Mouse (Mus musculus): ENCODE measurements around the gene Fgfbp1.

The Fgfbp1 gene

DNA sequence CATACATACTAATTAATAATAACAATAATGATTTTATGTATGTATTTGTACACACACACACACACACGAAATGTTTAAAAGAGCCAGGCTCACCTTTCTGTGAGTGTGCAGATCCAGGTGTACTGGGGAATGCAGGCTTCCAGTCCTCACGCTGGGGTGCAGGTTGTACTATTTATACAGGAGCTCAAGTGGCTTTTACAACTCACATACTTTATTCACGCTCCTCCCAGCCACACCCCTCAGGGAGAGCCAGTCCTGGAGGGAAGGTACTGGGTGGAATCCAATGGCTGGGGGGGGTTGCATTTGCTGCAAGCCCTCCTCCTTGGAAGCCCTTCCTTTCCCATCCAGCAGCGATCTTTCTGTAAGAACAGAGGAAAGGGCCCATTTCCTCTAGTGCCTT, at the start of gene Fgfbp1:
Gene Fgfbp1, minus strand, starts transcription at position 160 of the 400 bp plus-strand sequence.
- no peak for DNase-seq (ENCODE audit: low spot score)

DNA sequence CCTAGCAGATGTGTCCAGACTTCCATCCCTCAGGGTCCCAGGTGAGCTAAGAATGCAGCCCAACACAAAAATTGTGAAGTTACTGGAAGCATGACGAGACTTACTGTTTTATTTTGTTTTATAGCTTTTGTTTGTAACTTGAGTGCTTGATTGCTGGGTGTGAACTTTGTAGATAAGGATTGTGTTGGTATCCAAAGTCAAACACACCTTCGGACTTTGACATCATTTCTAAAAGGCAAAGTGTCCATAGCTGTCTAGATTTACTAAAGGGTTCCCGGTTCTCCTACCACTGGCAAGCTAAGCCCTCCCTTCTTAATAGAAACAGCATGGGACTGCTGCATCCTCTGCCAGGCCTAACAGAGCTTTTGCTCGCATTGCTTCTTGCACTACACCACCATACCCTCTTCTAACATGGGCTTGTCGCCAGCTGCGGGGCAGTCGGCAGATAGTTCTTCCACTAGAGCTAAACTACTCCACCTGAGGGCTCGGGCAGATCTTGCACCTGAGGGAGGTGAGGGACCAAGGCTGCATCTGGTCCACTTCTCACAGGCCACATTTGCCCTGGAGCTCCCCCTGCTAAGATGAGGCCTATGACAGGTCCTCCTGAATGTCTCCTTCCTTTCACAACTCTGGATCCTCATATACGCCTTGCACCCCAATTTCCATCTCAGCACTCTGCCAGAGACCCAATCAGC, 16.9 kb upstream of the Fgfbp1 start:
- no peak for DNase-seq (ENCODE audit: low spot score)

DNA sequence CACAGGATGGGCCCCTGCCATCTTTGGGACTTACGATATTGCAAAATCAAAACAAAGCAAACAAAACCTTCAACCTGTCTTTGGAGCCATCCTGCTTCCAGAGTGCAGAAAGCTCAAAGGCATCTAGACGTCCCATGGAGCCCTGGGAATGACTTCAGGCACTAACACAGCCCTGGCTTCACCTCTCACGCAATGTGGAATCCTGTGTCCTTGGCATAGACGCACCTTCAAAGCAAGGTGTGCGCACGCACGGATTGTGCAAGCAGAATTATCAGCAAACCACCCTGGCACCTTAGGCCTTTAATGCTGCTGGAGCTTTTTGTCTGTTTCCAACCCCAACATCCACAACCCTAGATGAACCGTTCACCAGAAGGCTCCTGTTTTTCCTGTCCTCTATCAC, 16.0 kb upstream of the Fgfbp1 start:
- no peak for DNase-seq (ENCODE audit: low spot score)

DNA sequence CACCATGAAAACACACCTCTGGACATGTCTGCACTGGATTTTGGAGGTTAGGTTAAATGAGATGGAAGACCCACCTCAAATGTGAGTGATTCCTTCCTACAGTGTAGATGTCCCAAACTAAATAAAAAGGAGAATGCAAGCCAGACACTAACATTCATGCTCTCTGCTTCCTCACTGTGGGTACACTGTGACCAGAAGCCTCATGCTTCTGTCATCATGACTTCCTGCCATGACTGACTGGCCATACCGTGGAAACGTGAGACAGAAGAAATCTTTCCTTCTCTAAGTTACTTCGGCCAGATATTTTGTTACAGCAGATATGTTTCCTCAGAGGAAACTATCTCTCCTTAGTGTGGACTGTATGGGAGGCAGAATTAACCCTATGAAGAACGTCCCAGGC, 14.6 kb upstream of the Fgfbp1 start:
- no peak for DNase-seq (ENCODE audit: low spot score)

DNA sequence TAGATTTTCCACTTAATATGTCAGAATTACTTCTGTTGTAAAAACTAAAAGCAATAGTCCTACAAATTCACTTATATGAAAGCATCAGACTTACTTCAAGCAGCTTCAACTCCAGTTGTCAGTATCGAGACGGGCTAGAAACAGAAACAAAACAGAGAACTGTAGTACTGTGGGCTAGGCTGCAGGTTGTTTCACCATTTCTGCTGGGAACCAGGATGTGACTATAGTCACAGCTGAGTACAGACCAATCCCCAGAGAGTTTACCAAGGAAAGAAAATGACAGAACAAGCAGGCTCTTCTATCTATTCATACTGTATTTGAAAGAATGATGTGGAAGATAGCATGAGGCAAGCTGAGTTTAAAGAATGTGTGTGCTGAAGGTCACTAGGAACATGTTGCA, 13.4 kb upstream of the Fgfbp1 start:
- DNase-seq (ENCODE audit: low spot score) = no peak

DNA sequence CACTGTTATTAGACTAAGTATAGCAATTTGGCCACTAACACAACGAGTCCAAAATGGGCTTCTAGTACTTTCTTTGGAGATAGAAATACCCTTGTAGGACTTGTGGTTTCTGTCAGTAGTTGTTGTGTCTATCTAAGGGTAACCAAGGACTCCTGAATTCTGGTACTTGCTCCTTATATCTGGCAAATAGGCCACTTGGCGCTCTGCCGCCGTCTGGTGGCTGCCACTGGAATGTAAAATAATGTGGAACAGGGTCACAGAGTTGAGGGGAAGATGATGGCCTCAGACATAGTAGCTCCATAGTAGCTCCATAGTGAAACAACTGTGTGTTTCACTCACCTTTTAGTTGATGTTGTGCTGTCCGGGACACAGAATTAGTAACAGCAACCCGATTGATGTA, 8.7 kb upstream of the Fgfbp1 start:
- DNase-seq (ENCODE audit: low spot score) = peak; percentile 69

DNA sequence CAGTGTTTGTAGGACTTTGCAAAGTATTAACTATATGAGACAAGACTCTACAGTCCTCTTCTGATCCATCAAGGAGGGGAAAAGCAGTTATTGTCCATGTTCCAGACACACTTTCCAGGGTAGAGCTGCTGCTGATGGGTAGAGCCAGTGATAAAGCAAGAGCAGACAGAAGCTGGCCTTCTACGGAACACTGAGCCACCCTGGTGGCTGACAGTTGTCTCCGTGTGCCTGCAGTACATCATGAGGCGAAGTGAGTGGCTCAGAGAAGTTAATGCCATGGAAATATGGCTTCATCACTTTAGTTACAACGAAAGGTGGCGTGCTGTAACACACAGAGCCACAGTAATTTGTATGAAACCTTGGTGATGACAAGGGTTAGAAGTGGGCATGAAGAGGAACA, 7.4 kb upstream of the Fgfbp1 start:
- DNase-seq (ENCODE audit: low spot score) = no peak

DNA sequence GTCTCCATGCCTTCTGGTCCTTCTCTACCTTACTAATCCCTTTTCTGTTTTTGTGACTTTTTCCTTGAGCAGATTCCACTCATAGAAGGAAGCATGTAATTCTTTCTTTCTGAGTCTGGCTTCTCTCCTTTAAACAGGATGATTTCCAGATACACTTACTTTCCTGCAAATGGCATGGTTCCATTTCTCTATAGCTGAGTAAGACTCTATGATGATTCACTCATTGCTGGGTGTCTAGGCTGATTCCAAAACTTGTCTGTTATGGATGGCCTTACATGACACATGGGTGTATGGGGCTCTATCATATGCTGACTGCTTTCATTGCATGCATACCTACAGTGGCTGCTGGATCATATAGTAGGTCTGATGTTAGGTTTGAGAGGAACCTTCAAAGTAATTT, 4.6 kb upstream of the Fgfbp1 start:
- DNase-seq (ENCODE audit: low spot score) = no peak

DNA sequence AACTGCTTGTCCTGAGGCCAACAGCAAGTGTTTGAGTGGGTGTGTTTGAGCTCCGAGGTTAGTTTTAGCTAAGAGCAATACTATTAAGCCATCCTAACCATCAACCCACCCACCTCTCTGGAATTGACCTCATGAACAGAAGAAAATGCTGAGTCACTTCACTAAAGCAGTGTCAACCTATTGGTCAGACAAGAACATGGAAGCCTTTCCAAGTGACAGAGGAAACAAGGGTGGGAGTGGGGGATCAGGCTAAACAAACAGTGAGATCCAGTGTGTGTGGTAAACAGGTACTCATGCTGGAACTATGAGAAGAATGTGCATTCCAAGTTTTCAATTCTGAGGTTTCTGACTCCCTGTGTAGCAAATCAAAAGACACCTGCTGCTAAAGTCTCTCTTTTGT, 1.3 kb upstream of the Fgfbp1 start:
- peak; percentile 6 for DNase-seq (ENCODE audit: low spot score)

DNA sequence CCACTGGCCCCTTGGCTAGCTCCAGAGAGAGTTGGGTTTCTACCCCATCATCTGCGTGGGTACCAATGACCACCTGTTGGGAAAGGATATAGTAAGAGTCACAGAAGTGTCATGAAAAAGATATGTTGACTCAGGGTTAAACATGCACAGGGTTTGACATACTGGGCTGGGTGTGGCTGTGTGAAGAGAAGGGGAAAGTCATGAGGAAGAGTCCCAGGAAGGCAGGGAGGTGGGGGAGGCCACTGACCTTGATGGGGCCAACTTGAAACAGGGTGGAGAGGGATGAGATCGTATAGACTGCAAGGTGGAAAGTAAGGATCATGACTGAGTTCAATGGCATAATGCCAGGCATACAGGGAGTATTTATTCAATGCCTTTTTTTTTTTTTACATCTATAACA, 1.2 kb downstream of the Fgfbp1 start:
- DNase-seq (ENCODE audit: low spot score) = no peak

DNA sequence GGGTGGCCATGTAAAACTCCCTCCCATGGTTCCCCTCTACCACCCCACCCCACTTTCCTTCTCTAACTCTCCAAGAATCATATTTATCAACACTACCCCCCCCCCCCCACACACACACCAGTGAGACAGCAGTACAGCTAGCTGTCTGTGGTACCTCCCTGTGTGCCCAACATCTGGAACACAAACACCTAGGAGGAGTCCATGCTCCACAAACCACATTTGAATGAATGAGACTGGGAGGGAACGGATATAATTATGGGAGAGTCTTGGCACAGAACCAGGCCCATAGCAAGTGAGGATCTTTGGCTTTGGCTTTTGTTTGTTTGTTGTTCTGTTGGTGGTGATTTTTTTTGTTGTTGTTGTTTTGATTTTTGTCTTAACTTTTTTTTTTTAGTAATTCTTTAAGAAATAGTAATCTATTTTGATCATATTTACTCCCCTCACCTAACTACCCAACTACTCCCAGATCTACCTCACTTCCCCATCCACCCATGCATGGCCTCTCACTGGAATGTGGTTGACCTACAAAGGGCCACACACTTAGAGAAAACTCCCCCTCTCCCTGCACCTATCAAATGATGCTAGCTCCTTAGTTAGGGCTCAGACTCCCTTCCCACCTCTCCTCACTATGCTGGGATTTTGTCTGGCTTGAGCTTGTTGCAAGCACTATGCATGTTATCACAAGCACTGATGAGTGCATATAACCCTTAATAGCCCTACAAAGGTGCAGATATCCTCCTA, 4.6 kb downstream of the Fgfbp1 start:
- DNase-seq (ENCODE audit: low spot score) = no peak

DNA sequence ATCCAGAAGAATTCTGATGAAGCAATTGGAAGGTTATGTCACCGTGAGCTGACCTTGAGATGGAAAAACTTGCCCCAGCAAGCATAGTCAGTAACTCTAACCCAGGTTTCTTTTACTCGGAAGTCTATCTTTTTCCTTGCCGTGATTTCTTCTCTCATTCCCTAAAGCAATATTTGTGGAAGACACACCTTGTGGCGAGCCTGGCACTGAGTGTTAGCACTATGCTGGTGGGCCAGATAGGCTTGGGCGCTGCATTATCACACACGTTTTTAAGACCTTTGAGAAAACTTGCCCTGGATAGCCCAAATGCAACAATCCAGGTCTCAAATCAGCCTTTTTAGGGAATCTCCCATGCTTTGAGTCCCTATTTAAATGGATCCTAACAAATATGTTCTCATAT, 7.4 kb downstream of the Fgfbp1 start:
- no peak for DNase-seq (ENCODE audit: low spot score)

DNA sequence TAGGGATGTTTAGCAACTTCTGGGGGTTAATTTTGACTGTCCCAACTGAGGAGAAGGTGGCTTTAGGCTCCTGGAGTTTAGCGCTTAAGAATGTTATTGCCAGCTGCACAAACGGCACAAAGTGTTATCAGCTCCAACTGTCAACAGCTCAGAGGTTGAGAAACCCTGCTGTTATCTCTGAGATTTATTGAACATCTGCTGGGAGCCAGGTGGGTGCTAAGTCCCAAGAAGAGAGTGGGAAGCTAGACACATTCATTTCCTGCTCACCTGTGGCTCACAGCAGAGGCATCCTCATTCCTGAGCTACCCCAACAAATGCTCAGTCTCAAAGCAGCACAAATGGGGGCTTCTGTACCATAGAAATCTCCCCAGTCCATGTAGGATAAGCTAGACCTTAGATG, 10.4 kb downstream of the Fgfbp1 start:
- no peak for DNase-seq (ENCODE audit: low spot score)

DNA sequence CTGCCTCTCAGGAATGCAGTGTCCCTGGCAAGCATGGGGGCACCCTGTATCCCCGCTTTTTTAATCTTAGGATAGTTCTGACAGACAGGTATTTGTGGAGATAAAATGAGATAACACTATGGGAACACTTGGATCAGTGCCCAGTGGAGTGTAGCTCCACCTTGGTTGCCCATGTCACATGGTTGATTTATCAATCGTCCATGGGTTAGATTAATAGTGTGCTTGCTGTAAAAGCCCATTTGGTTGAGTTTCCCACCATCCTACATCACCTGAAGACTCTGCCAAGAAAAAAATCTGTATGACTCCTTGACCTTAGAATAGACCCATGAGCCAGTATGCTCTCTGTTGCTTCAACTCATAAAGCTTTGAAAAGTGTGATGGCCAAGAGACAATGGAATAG, 11.0 kb downstream of the Fgfbp1 start:
- DNase-seq (ENCODE audit: low spot score) = no peak

DNA sequence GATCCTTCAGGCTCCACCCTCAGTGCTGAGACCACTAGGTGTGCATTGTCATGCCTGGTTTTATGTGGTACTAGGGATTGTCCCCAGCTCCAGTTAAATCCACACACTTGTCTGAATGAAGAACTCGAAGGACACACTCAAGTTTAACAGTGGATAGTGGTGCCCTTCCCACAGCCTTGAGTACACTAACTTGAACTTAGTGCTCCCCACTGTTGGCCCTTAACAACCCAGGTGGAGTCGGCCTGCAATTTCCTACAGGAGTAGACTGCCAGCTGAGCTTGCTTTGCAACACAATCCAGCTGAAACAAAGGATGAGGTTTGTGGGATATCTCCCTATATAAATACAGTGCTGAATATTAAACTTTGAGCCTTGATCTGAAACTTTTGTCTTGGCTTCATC, 12.9 kb downstream of the Fgfbp1 start:
- no peak for DNase-seq (ENCODE audit: low spot score)

DNA sequence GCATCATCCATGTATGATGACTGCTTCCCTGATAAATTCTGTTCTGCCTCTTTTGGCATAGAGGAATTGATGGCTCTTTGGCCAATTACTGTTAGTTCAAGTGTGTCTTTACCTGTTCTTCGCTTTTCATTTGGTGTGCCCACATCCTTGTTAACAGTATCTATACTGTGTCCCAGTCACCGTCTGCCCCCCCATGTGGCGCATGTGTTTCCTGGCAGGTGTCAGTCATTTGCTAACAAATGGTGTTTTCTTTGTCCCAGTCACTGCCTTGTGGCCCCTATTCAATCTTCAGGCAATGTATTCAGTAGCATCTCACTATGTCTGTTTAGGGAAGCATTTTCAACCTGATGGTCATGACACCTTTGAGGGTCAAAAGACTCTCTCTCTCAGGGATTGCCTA, 20.5 kb downstream of the Fgfbp1 start:
- no peak for DNase-seq (ENCODE audit: low spot score)

DNA sequence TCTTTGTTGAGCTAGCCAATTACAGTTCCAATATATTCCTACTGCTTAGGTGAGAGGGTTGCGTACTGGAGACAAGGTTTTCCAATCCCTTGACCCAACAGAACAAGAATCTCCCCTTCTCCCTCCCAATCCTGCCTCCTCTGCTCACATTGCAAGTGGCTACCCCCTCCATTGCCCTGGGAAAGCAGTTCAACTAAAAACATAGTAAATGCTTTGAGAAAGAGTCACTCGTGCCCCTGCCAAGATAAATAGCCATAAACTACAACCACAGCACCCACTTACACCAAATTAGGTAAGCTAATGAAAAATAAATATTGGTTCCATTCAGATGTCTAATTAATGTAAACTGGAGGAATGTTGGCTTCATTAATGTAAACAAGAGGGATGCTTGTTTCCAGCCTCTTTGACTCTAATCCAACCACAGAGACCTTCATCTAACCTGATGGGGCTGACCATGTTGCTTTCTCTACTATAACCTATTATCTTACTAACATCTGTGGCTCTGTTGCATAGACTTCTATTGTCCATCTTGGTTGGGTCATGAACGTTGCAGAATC, 21.6 kb downstream of the Fgfbp1 start:
- no peak for DNase-seq (ENCODE audit: low spot score)

DNA sequence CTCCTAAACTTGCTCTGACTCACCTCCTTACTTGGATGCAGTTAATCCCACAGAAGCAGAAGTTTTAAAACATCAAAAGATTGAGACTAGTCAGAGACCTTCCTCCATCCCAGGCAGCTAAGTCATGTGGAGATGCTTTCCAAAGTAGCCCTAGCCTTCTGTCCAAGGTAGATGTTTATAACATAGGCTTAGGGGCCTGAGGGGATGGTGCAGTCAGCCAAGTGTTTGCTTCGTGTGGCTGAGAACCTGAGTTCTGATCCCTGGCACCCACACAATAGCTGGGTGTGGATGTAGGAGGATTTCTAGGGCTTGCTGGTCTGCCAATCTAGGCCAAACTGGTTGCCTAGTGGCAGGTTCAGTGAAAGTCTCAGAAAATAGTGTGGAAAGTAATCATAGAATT, 28.3 kb downstream of the Fgfbp1 start:
- no peak for DNase-seq (ENCODE audit: low spot score)

DNA sequence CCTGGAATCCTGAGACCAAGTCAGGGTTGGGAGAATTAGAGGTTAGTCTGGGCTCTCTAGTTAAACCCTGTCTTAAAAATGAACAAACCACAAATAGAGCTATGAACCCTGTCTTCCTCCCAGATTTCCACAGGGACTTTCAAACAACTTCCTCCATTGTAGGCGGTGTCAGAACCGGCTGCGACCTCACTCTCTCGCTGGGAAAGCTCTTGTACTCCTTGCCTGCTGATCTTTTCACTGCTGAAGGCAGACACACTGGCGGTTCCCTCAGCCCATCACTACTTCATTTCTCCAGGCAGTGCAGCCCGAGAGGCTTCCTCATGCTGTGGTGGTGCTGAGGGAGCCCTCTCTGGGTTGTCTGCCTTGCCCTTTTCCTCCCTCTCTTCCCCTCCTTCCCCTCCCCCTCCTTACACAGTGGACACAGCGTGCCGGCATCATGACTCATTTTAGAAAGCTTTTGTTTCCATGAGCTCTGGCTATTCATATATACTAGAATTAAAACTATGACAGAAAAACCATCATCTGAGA, 32.8 kb downstream of the Fgfbp1 start:
- DNase-seq (ENCODE audit: low spot score) = peak; percentile 61

DNA sequence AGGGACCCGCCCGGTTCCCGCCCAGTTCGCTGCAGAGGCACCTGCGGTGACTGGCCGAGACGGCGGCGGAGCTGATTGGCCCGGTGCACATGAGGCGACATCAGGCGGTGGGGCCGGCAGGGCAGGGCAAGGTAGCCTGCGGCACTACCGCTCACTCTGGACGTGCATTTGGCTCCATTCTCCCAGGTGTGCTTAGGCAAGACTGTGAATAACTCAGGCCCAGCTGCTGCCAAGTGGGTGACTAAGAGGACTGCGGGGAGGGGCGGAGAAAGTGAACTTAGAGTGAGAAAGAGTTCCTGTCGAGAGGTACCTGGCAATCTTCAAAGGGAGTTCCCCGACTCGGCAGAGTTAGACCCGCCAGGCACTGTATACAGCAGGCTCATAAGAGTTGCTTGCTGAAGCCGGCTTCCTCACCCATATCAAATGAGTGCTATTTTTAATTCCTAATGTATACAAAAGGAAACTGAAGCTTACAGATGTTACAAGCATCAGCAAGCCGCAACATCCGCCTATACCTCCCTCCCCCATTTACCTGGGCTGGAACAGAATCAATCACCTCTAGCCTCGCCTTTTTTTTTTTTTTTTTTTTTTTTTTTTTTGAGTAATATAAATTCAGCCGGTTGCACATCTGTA, 33.4 kb downstream of the Fgfbp1 start:
- peak; percentile 67 for DNase-seq (ENCODE audit: low spot score)

DNA sequence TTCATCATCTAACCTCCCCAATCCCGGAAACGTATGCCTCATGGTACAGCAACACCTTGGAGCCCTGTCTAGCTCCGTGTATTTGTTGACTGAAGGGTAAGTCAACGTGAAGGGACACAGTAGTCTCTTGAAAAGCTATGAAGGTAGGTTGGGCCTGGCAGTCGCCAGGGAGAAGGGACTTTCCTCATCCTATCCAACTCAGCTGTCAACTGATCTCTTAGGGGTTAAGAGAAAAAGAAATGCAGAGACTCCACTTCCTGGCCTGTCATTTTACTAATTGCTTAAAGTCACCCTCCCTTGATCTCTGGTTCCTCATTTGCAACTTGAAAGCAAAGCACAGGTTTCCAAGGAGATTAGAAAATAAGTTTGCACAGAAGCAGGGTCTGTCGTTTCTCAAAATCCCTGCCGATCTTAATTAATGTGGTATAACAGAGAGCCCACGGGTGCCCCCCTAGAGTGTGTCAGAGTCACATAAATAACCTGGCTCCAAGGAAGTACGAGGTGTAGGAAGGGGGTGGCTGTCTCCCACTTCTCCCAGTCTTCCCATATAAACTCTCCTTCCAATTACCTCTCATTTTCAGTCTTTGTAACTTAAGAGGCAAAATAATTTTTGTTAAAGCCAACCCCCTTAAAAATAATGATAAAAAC, 34.1 kb downstream of the Fgfbp1 start:
- peak; percentile 9 for DNase-seq (ENCODE audit: low spot score)

DNA sequence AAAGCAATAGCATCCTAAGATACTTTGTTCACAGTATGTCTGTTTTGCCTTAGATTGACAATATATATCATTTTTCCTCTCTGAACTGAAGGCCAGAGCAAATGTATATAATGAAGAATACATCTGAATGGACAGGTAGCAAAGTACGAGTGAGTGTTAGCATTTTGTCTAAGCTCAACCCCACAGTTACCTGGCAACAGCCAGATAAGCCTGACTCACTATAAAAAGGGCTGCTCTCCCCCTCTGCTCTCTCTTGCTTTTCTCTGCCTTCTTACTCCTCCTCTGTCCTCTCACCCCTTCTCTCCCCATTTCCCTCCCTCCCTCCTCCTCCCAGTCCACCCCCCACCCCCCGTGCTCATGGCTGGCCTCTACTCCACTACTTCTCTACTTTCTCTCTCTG, 48.3 kb downstream of the Fgfbp1 start:
- no peak for DNase-seq (ENCODE audit: low spot score)

Measured in embryo, embryonic 10.5 days (tissue).